ENCODE assay signal across 11 mouse cellular contexts in the genomic region with DNA sequence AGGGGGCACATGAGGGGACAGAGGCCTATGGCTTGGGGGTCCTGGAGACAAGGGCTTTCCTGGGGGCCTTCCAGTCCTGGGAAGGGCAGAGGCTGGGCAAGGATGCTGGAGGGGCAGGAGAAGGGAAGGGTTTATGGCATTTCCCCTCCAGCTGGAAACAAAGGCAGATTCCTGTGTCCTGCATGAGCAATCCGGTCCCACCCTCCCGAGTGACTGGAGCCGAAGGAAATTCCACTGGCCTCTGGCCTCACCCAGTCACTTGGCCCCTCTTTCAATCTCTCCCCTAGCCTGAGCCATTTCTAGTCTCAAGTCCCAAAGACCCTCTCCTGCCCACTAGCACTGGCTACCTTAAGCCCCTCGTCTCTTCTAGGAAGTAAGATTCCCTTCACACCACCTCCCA. TPM values are rescaled to one million over a fixed set of nuclear protein-coding genes. Genes with fewer than 3 reads are reported as not detected.
A peak's percentile ranks its signal among the peaks of the same experiment; 100 is the strongest.
DNase-seq lines count a peak whose midpoint lies in the region; ATAC-seq and TF ChIP-seq lines count a peak whose summit lies in the region.
"Had no signal": no experiment of that assay in that cellular context is flagged by ENCODE, and none has a peak within 500 bp of the region (broad histone marks: within the 10 kb centered on the region; RNA-seq: fewer than 3 reads in every experiment).

No protein-coding gene starts in this region.

- no peaks in the 10 kb centered on the region for H3K36me3 ChIP-seq in heart, adult 2 months (ENCODE audit: control insufficient read depth, insufficient read depth, low read length)
- H3K36me3 ChIP-seq in heart, embryonic 13.5 days, result no peaks in the 10 kb centered on the region
- H3K36me3 ChIP-seq in kidney, embryonic 16.5 days (ENCODE audit: insufficient read depth, low read length), result no peaks in the 10 kb centered on the region
- H3K36me3 ChIP-seq in midbrain, embryonic 11.5 days (ENCODE audit: control insufficient read depth, insufficient read depth, low read length), result no peaks in the 10 kb centered on the region
- H3K36me3 ChIP-seq: midbrain, embryonic 13.5 days had no signal

- WGBS in heart, adult 2 months, result 34% methylated on average over 4 of the region's 4 CpGs
- 52% methylated on average over 4 of the region's 4 CpGs for WGBS in heart, embryonic 13.5 days
- 31% methylated on average over 4 of the region's 4 CpGs for WGBS in kidney, embryonic 16.5 days
- 59% methylated on average over 4 of the region's 4 CpGs for WGBS in midbrain, embryonic 11.5 days

- no peaks in the 10 kb centered on the region for H3K79me2 ChIP-seq in heart, adult 2 months (replicated peaks; ENCODE audit: control insufficient read depth, insufficient read depth, low read length)

- no peak overlapping the region for H3K4me3 ChIP-seq in heart, adult 2 months
- no peak overlapping the region for H3K4me3 ChIP-seq in heart, embryonic 13.5 days
- no peak overlapping the region for H3K4me3 ChIP-seq in kidney, embryonic 16.5 days (ENCODE audit: low read length)
- H3K4me3 ChIP-seq in midbrain, embryonic 11.5 days (ENCODE audit: low read depth, low read length), result no peak overlapping the region
- H3K4me3 ChIP-seq: midbrain, embryonic 13.5 days had no signal

- H3K4me1 ChIP-seq in heart, adult 2 months (ENCODE audit: control insufficient read depth, insufficient read depth, low read length), result peaks cover 17% of the 10 kb centered on the region
- H3K4me1 ChIP-seq in heart, embryonic 13.5 days, result peaks cover 20% of the 10 kb centered on the region; the same call in 1 of the 2 replicates
- peaks cover 26% of the 10 kb centered on the region for H3K4me1 ChIP-seq in kidney, embryonic 16.5 days (ENCODE audit: insufficient read depth, low read length)
- no peaks in the 10 kb centered on the region for H3K4me1 ChIP-seq in midbrain, embryonic 11.5 days (ENCODE audit: control insufficient read depth, insufficient read depth, low read length)

- H3K9me3 ChIP-seq in heart, embryonic 13.5 days, result peaks cover 3% of the 10 kb centered on the region; the same call in 1 of the 2 replicates
- no peaks in the 10 kb centered on the region for H3K9me3 ChIP-seq in kidney, embryonic 16.5 days (ENCODE audit: low read length)
- H3K9me3 ChIP-seq in midbrain, embryonic 11.5 days (ENCODE audit: control insufficient read depth, low read length), result no peaks in the 10 kb centered on the region

- ATAC-seq in heart, embryonic 13.5 days (ENCODE audit: extremely low read depth, insufficient number of reproducible peaks, low FRiP score, low TSS enrichment), result no peak
- ATAC-seq in kidney, embryonic 16.5 days (ENCODE audit: low FRiP score, low TSS enrichment), result no peak
- ATAC-seq in midbrain, embryonic 11.5 days (ENCODE audit: low FRiP score), result no peak
- ATAC-seq: midbrain, embryonic 13.5 days had no signal

- H3K27me3 ChIP-seq in heart, adult 2 months (ENCODE audit: control insufficient read depth, insufficient read depth, low read length), result no peaks in the 10 kb centered on the region
- H3K27me3 ChIP-seq in heart, embryonic 13.5 days (replicated peaks), result peaks cover 28% of the 10 kb centered on the region
- 0 out of 2 replicates have a peak, but pooled peaks cover 3% of the 10 kb centered on the region for H3K27me3 ChIP-seq in kidney, embryonic 16.5 days (ENCODE audit: insufficient read depth, low read length)
- peaks cover 11% of the 10 kb centered on the region for H3K27me3 ChIP-seq in midbrain, embryonic 11.5 days (ENCODE audit: control insufficient read depth, insufficient read depth, low read length)

- peak overlapping the region; percentile 94 for H3K27ac ChIP-seq in heart, adult 2 months
- H3K27ac ChIP-seq in heart, embryonic 13.5 days (replicated peaks), result peak overlapping the region; percentile 59
- H3K27ac ChIP-seq in kidney, embryonic 16.5 days (ENCODE audit: low read length), result peak overlapping the region; percentile 50
- H3K27ac ChIP-seq in midbrain, embryonic 11.5 days (ENCODE audit: low read depth, low read length), result no peak overlapping the region
- H3K27ac ChIP-seq: midbrain, embryonic 13.5 days had no signal

- H3K9ac ChIP-seq in heart, adult 2 months (ENCODE audit: low read depth, low read length), result no peak overlapping the region
- H3K9ac ChIP-seq in heart, embryonic 13.5 days, result no peak overlapping the region
- no peak overlapping the region for H3K9ac ChIP-seq in kidney, embryonic 16.5 days (replicated peaks; ENCODE audit: low read length)
- H3K9ac ChIP-seq in midbrain, embryonic 11.5 days (ENCODE audit: low read length), result no peak overlapping the region
- H3K9ac ChIP-seq: midbrain, embryonic 13.5 days had no signal

- DNase-seq in heart, adult 2 months, result peak; percentile 67 to 77
- no peak for DNase-seq in heart, adult 8-10 months (ENCODE audit: low spot score)
- DNase-seq in lung, postnatal 10 days, result peak; percentile 79
- DNase-seq in layer of hippocampus, adult 18-20 months (ENCODE audit: low spot score in 2 of 2), result no peak
- DNase-seq in urinary bladder, postnatal 10 days (ENCODE audit: low spot score), result no peak
- DNase-seq in midbrain, embryonic 11.5 days (ENCODE audit: low spot score, missing footprints), result no peak

- TF ChIP-seq EP300 in heart, adult 2 months (IDR thresholded peaks at IDR 0.05; ENCODE audit: insufficient read depth, low read depth, low read length), result peak; percentile 60; the same call in 1 of the 2 replicates

- intact Hi-C loops in heart, adult 2 months (cut with DNase I), result no loop called here

- TF ChIP-seq POLR2A in heart, adult 2 months (IDR thresholded peaks at IDR 0.05; ENCODE audit: insufficient read depth, low read depth, low read length), result peak; percentile 44; the same call in 1 of the 2 replicates

- TF ChIP-seq CTCF in heart, adult 2 months (IDR thresholded peaks at IDR 0.05), result no peak

- H3K4me2 ChIP-seq in heart, embryonic 13.5 days, result no peak overlapping the region
- no peak overlapping the region for H3K4me2 ChIP-seq in kidney, embryonic 16.5 days (replicated peaks; ENCODE audit: low read depth, low read length)
- H3K4me2 ChIP-seq in midbrain, embryonic 11.5 days, result no peak overlapping the region
- H3K4me2 ChIP-seq: midbrain, embryonic 13.5 days had no signal

RNA-seq across cellular contexts. Expression of gene Acvrl1, which starts 5.1 kb away (rescaled TPM):
- 10 to 100 TPM; 24.1 to 29.5 TPM for total RNA-seq in heart, adult 2 months (2021)
- 35.0 and 39.7 TPM in 2 replicates for polyA plus RNA-seq in heart, adult 2 months (2012; rRNA removed)
- total RNA-seq in heart, adult 8-10 months (2022), result 10 to 100 TPM; 19.8 to 30.3 (median 23.0) TPM
- polyA plus RNA-seq in heart, embryonic 13.5 days (2015; fragmentation: Nextera tagmentation; extraction: Ambion mirVana), result 7.0 and 7.4 TPM in 2 replicates
- polyA plus RNA-seq in kidney, embryonic 16.5 days (2015; fragmentation: Nextera tagmentation; extraction: Ambion mirVana), result 20.6 and 24.4 TPM in 2 replicates
- total RNA-seq in layer of hippocampus, adult 18-20 months (2021), result 1 to 10 TPM; 9.7 to 9.9 TPM
- polyA plus RNA-seq in midbrain, embryonic 11.5 days (2014; fragmentation: Nextera tagmentation; extraction: Ambion mirVana), result 4.2 and 5.0 TPM in 2 replicates

RNA-seq across cellular contexts. Expression of gene Ankrd33, which starts 7.6 kb away (rescaled TPM):
- not detected for total RNA-seq in heart, adult 2 months (2021)
- polyA plus RNA-seq in heart, adult 2 months (2012; rRNA removed), result not detected in 2 replicates
- not detected for total RNA-seq in heart, adult 8-10 months (2022)
- not detected in 2 replicates for polyA plus RNA-seq in heart, embryonic 13.5 days (2015; fragmentation: Nextera tagmentation; extraction: Ambion mirVana)
- not detected in 2 replicates for polyA plus RNA-seq in kidney, embryonic 16.5 days (2015; fragmentation: Nextera tagmentation; extraction: Ambion mirVana)
- not detected for total RNA-seq in layer of hippocampus, adult 18-20 months (2021)
- polyA plus RNA-seq in midbrain, embryonic 11.5 days (2014; fragmentation: Nextera tagmentation; extraction: Ambion mirVana), result not detected in 2 replicates
- polyA plus RNA-seq: limb, embryonic 11.5 days; midbrain, embryonic 13.5 days; spleen, adult 2 months had no signal

RNA-seq across cellular contexts. Expression of gene Fignl2, which starts 44.8 kb away (rescaled TPM):
- 1 to 10 TPM in 1 of 2 experiments, under 1 TPM in 1; 0.86 to 1.3 TPM for total RNA-seq in heart, adult 2 months (2021)
- polyA plus RNA-seq in heart, adult 2 months (2012; rRNA removed), result 1.6 and 1.9 TPM in 2 replicates
- 1 to 10 TPM in 3 of 4 experiments, under 1 TPM in 1; 0.84 to 1.5 (median 1.2) TPM for total RNA-seq in heart, adult 8-10 months (2022)
- 0.08 and 0.09 TPM in 2 replicates for polyA plus RNA-seq in heart, embryonic 13.5 days (2015; fragmentation: Nextera tagmentation; extraction: Ambion mirVana)
- polyA plus RNA-seq in kidney, embryonic 16.5 days (2015; fragmentation: Nextera tagmentation; extraction: Ambion mirVana), result 0.26 and 0.35 TPM in 2 replicates
- 1 to 10 TPM; 1.3 to 1.6 TPM for total RNA-seq in layer of hippocampus, adult 18-20 months (2021)
- polyA plus RNA-seq in midbrain, embryonic 11.5 days (2014; fragmentation: Nextera tagmentation; extraction: Ambion mirVana), result 1.0 and 1.4 TPM in 2 replicates

RNA-seq across cellular contexts. Expression of gene Acvr1b, which starts 50.7 kb away (rescaled TPM):
- total RNA-seq in heart, adult 2 months (2021), result 10 to 100 TPM in 1 of 2 experiments, 1 to 10 TPM in 1; 9.9 to 12.3 TPM
- polyA plus RNA-seq in heart, adult 2 months (2012; rRNA removed), result 15.3 and 19.3 TPM in 2 replicates
- total RNA-seq in heart, adult 8-10 months (2022), result 10 to 100 TPM; 12.1 to 14.7 (median 13.9) TPM
- 5.4 and 6.0 TPM in 2 replicates for polyA plus RNA-seq in heart, embryonic 13.5 days (2015; fragmentation: Nextera tagmentation; extraction: Ambion mirVana)
- 7.4 and 8.8 TPM in 2 replicates for polyA plus RNA-seq in kidney, embryonic 16.5 days (2015; fragmentation: Nextera tagmentation; extraction: Ambion mirVana)
- total RNA-seq in layer of hippocampus, adult 18-20 months (2021), result 10 to 100 TPM; 88.8 to 90.3 TPM
- polyA plus RNA-seq in midbrain, embryonic 11.5 days (2014; fragmentation: Nextera tagmentation; extraction: Ambion mirVana), result 14.7 and 15.2 TPM in 2 replicates

Comparison
In these comparisons a context has a peak if more than half of its experiments do, and no peak if none do; other contexts are left out.
1. DNase-seq: peak in heart, adult 2 months (2 of 2) and lung, postnatal 10 days (single experiment); none in heart, adult 8-10 months (single experiment), layer of hippocampus, adult 18-20 months (0 of 2), urinary bladder, postnatal 10 days (single experiment) and midbrain, embryonic 11.5 days (single experiment).